Mouse (Mus musculus) hematopoietic multipotent progenitor cell, adult 10-12 weeks (in vitro differentiated cells): ENCODE results near the gene Cyp3a13. TPM values are rescaled to one million over a fixed set of nuclear protein-coding genes. Genes with fewer than 3 reads are reported as not detected.

Source experiments
- polyA plus RNA-seq: library from polyadenylated mRNA; stranded (reverse); fragments of >175 nt; gene quantifications from 2 replicates; pipeline ENCODE4 v1.2.3, GENCODE M21; 2012; ENCODE audit warnings: low replicate concordance

Cyp3a13 gene
- polyA plus RNA-seq = not detected in 2 replicates

GRCm38 (mm10) chr5:137921532-137921931 is at the start of gene Cyp3a13:
Cyp3a13 (minus strand) TSS chr5:137921619.

GRCm38 (mm10) chr5:137962945-137963344 is 41.5 kb upstream of the Cyp3a13 start, which contains the start of gene Gjc3:
Gjc3 (minus strand) TSS chr5:137963098.

DNA sequence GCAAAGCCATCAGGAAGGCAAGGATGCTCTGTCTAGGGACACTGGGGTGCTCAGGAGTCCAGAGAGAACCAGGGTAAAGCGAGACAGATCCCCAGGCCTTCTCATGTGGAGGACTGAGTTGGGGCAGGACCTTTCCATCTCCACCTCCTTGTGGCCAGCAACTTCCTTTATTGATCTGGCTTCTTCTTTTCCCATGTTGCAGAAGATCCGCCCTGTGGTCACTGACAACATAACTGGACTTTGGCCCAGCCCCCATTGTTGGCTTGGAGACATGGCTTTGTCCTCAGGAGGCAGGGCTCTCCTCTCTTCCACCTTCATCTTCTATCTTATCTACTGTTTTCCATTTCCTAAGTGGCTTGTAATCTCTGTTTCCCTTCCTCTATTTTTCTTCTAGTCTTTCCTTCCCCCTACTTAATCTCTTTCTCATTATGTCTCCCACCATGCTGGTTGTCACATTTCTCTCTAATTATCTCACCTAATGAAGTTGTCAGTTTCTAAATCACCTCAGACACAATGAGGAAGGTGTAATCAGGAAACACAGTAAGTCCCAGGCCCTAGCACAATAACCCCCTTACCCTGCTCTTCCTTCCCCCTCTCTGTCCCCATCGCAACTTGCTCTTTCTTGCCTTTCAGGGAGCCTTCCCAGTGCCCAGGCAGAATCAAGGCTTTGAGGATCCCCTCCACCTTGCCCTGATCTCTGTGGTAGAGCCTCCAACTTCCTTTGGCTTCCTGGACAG is 49.6 kb downstream of the Cyp3a13 start, which contains the start of gene Pilrb2:
Pilrb2 (minus strand) TSS at position 172 of the 737 bp plus-strand sequence.

GRCm38 (mm10) chr5:137857960-137858710 is 63.3 kb downstream of the Cyp3a13 start, which contains the start of gene Pilrb1:
Pilrb1 (minus strand) TSS chr5:137858106.

Other genes starting within 250 kb of the Cyp3a13 start
- gene Agfg2, start 236.9 kb downstream of the Cyp3a13 start, polyA plus RNA-seq = 41.0 and 59.6 TPM in 2 replicates
- 3.5 and 11.1 TPM in 2 replicates for gene Nyap1, start 180.0 kb downstream of the Cyp3a13 start, polyA plus RNA-seq
- 642 and 1,190 TPM in 2 replicates for gene Tsc22d4, start 175.9 kb downstream of the Cyp3a13 start, polyA plus RNA-seq
- gene Ppp1r35, start 142.8 kb downstream of the Cyp3a13 start, polyA plus RNA-seq = 82.7 and 175 TPM in 2 replicates
- gene Mepce, start 134.0 kb downstream of the Cyp3a13 start, polyA plus RNA-seq = 168 and 453 TPM in 2 replicates
- gene Zcwpw1, start 133.8 kb downstream of the Cyp3a13 start, polyA plus RNA-seq = 2.2 and 5.2 TPM in 2 replicates
- 6.6 and 11.0 TPM in 2 replicates for gene Pilra, start 85.3 kb downstream of the Cyp3a13 start, polyA plus RNA-seq
- gene Pilrb1, start 63.5 kb downstream of the Cyp3a13 start, polyA plus RNA-seq = 6.6 and 9.2 TPM in 2 replicates
- gene Pilrb2, start 49.8 kb downstream of the Cyp3a13 start, polyA plus RNA-seq = 6.4 and 10.8 TPM in 2 replicates
- not detected in 2 replicates for gene Gjc3, start 41.5 kb upstream of the Cyp3a13 start, polyA plus RNA-seq
- not detected in 2 replicates for gene Azgp1, start 59.9 kb upstream of the Cyp3a13 start, polyA plus RNA-seq
- gene Smok3a, start 99.6 kb upstream of the Cyp3a13 start, polyA plus RNA-seq = not detected in 2 replicates
- gene Smok3b, start 99.8 kb upstream of the Cyp3a13 start, polyA plus RNA-seq = not detected in 2 replicates
- not detected in 2 replicates for gene Smok3c, start 131.6 kb upstream of the Cyp3a13 start, polyA plus RNA-seq
- 0.78 and 1.9 TPM in 2 replicates for gene Zkscan1, start 163.5 kb upstream of the Cyp3a13 start, polyA plus RNA-seq
- 0.54 and 2.8 TPM in 2 replicates for gene Zscan21, start 195.3 kb upstream of the Cyp3a13 start, polyA plus RNA-seq
- gene Zfp113, start 234.1 kb upstream of the Cyp3a13 start, polyA plus RNA-seq = 0.34 and 0.71 TPM in 2 replicates
- 45.0 and 53.1 TPM in 2 replicates for gene Cops6, start 239.5 kb upstream of the Cyp3a13 start, polyA plus RNA-seq